Mouse (Mus musculus) megakaryocyte, embryonic 14.5 days (primary cell): Measurements from ENCODE around the gene Foxc1.

Experiments
- FLI1 ChIP-seq: IDR thresholded peaks from 2 replicates; pipeline ENCODE4 v1.6.1; 2012; ENCODE audit warnings: low read length, inconsistent platforms, mixed read lengths
- GATA1 ChIP-seq: IDR thresholded peaks from 3 replicates; pipeline ENCODE4 v1.6.1; 2012; ENCODE audit warnings: mixed read lengths, low read length, inconsistent platforms, borderline replicate concordance

- TF ChIP-seq GATA1: no peak
- no peak for TF ChIP-seq FLI1
Observed at GRCm38 (mm10) chr13:31815383-31816003, 9.1 kb downstream of the Foxc1 start.
